Mouse (Mus musculus) G1E (cell line): ENCODE measurements around the gene Rere. TPM values are rescaled to one million over a fixed set of nuclear protein-coding genes. Genes with fewer than 3 reads are reported as not detected.

ENCODE experiments used
- ATAC-seq: 2 replicates; pipeline ENCODE4 v1.8.0; 2016; ENCODE audit warnings: mild to moderate bottlenecking; ENCODE audit not compliant: insufficient number of reproducible peaks, poor library complexity, low FRiP score, severe bottlenecking; ENCODE audit errors: extremely low read depth
- DNase-seq: peaks from one replicate; pipeline ENCODE4 v3.0.0; 2012; ENCODE audit warnings: low spot score
- H3K27me3 ChIP-seq: 2 replicates; pipeline ENCODE4 v1.6.1; 2012; ENCODE audit warnings: mild to moderate bottlenecking, low read length, inconsistent platforms; ENCODE audit not compliant: insufficient read depth
- H3K36me3 ChIP-seq: replicated peaks from 2 replicates; pipeline ENCODE3; 2012; ENCODE audit warnings: mild to moderate bottlenecking, inconsistent platforms
- H3K4me1 ChIP-seq: 2 replicates; pipeline ENCODE4 v1.6.1; 2012; ENCODE audit warnings: low read depth, low read length, inconsistent platforms, mixed read lengths; ENCODE audit not compliant: insufficient read depth
- H3K4me3 ChIP-seq: 2 replicates; pipeline ENCODE4 v1.5.1; 2012; ENCODE audit warnings: low read depth, mild to moderate bottlenecking, inconsistent platforms, low read length, moderate library complexity, mixed read lengths
- H3K9me3 ChIP-seq: replicated peaks from 2 replicates; pipeline ENCODE4 v1.6.1; 2012; ENCODE audit warnings: inconsistent platforms
- CTCF ChIP-seq: IDR thresholded peaks from 2 replicates; pipeline ENCODE4 v1.5.1; 2012; ENCODE audit warnings: low read depth, low read length, inconsistent platforms, mixed read lengths
- GATA1 ChIP-seq: IDR thresholded peaks from 2 replicates; pipeline ENCODE4 v1.6.1; 2012; ENCODE audit warnings: borderline replicate concordance, low read length, inconsistent platforms, mixed read lengths
- GATA2 ChIP-seq: IDR thresholded peaks from 2 replicates; pipeline ENCODE4 v1.6.1; 2012; ENCODE audit warnings: low read depth, low read length, inconsistent platforms, borderline replicate concordance
- POLR2AphosphoS5 ChIP-seq: IDR thresholded peaks from 2 replicates; pipeline ENCODE4 v1.6.1; 2012; ENCODE audit warnings: low read depth, low read length, inconsistent platforms; ENCODE audit not compliant: insufficient replicate concordance
- TAL1 ChIP-seq: conservative IDR thresholded peaks from 2 replicates; pipeline ENCODE4 v1.6.1; 2012; ENCODE audit warnings: low read depth, low read length, inconsistent platforms, mixed read lengths
- polyA plus RNA-seq: library from polyadenylated mRNA; stranded (reverse); fragments of >175 nt; gene quantifications from 2 replicates; pipeline ENCODE4 v1.2.3, GENCODE M21; 2012
- total RNA-seq, 2 experiments: library from RNA; stranded (forward) in 1 of 2; stranded (reverse) in 1 of 2; fragments of 200-1000 nt in 1 of 2; fragments of >200 nt in 1 of 2; fragmentation: Nextera tagmentation in 1 of 2; gene quantifications; 2 replicates each; pipeline ENCODE4 v1.2.3; 2014 to 2017

Gene Rere
- total and polyA plus RNA-seq, 3 experiments = 17.4 to 329 (median 154) TPM

DNA sequence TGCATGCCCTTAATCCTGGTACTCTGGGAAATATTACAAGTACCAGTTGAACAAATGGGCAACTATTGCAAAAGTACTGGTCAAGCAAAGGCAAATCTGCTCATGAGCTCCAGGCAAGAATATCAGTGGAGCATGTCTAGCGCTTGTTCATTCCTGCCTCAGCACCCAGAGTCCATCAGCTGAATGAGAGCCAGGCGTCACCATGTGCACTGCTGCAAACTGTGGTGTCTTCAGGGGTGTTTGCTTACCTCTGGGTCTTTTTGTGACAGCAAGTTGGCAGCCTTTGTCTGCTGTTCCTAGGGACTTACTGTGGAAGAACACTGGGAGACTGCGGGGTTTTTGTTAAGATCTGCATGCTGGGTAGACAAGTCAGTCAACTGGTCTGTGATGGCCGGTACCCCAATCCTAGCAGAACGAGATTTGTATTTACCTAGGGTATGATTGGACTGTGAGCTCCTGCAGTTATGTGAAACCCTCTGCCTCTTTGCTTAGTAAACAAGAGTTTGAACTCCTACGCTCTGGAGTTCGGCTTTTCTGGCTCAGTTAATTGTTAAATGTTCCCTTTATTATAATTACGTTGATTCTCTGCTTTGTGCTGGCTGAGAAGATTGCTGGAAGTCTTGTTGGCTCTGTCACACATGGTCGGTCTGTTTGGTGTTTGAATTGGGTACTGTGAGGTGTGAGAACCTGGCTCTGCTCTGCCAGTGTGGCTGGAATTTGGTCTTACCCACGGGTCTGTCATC lies 134.0 kb downstream of the Rere start:
- no peak overlapping the region for H3K4me3 ChIP-seq
- no peak for ATAC-seq

DNA sequence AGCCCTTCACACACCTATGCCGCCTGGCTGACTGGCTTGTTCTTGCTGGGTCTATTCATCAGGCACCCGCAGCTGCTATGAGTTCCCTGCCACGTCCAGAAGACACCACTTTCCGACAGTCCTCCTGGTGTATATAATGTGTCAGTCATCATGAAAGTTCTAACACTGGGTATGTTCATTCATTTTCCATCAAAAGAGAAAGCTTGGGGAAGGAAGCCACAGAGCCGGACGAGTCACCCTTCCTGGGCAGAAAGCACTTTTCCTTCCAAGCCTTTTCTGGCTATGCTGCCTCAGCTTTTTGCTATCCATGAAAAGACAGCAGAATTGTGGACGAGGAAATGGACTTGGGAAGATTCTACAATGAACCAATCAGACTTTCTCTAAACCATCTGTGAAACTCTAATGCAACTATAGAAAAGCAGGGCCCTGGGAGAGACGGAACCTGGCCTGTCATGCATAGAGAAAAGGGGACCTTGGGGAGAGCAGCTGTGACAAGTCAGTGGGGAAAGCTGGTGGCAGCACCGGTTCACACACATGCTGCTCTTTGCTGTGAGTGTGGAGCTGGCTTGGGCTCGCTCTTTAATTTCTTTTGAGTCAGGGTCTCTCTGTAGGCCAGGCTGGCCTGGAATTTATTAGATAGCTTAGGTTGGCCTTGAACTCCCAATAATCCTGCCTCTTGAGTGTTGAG lies 139.3 kb downstream of the Rere start:
- Histone ChIP-seq H3K27me3 (no peaks in the 10 kb centered on the region), H3K36me3 (peaks cover 71% of the 10 kb centered on the region), H3K9me3 (no peaks in the 10 kb centered on the region), H3K4me1 (peaks cover 20% of the 10 kb centered on the region), H3K4me3 (no peak overlapping the region)
- ATAC-seq (no peak), DNase-seq (no peak)
- TF ChIP-seq GATA1 = no peak
- TF ChIP-seq TAL1 = no peak
- no peak for TF ChIP-seq GATA2
- TF ChIP-seq CTCF = no peak
- TF ChIP-seq POLR2AphosphoS5 = no peak

More for the DNA sequence above, 134.0 kb downstream of the Rere start:
- Histone ChIP-seq H3K36me3 (peaks cover 76% of the 10 kb centered on the region), H3K4me1 (peaks cover 29% of the 10 kb centered on the region), H3K27me3 (no peaks in the 10 kb centered on the region), H3K9me3 (no peaks in the 10 kb centered on the region)
- no peak for DNase-seq
- TF ChIP-seq GATA2 (no peak), CTCF (no peak), POLR2AphosphoS5 (no peak), TAL1 (no peak), GATA1 (no peak)

DNA sequence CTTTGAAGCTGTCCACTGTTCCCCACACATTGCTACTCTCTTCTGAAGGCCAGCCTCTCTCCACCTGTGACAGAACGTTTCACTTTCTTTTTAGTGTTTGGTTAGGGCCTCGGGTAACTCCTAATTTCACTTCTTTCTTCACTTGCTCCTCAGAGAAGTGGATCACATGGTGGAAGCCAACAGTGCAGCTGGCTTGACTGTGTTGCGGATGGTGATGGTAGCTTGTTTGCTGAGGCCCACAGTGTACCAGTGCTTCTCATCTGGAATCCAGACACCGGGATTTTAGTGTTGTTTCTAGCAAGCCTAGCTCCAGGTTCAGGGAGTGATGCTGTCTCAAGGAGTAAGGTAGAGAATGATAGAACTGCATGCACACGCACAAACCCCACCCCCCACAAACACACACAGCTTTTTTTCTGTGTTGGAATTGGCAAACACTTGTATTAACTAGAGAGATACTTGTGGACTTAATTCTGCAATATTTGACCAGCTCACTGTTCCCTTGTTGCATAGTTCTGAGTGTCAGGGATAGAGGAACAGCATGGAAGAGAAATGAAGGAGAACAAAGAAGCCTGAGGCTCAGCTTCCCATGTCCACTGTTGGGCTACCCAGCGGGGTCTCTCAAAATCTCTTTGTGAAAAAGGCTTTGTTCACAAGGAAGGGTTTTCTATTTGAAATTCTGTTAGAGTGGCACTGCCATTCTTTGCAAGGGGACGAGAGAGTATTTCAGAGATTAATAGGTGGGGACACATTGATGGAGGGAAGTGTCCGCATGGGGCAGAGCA lies 144.8 kb downstream of the Rere start:
- no peak for TF ChIP-seq CTCF
- no peak for TF ChIP-seq POLR2AphosphoS5
- TF ChIP-seq GATA2 = no peak
- no peak for TF ChIP-seq TAL1
- TF ChIP-seq GATA1 = no peak
- ATAC-seq = no peak
- Histone ChIP-seq H3K9me3 (no peaks in the 10 kb centered on the region), H3K36me3 (peaks cover 71% of the 10 kb centered on the region), H3K4me1 (peaks cover 41% of the 10 kb centered on the region), H3K27me3 (no peaks in the 10 kb centered on the region), H3K4me3 (no peak overlapping the region)
- DNase-seq = no peak

DNA sequence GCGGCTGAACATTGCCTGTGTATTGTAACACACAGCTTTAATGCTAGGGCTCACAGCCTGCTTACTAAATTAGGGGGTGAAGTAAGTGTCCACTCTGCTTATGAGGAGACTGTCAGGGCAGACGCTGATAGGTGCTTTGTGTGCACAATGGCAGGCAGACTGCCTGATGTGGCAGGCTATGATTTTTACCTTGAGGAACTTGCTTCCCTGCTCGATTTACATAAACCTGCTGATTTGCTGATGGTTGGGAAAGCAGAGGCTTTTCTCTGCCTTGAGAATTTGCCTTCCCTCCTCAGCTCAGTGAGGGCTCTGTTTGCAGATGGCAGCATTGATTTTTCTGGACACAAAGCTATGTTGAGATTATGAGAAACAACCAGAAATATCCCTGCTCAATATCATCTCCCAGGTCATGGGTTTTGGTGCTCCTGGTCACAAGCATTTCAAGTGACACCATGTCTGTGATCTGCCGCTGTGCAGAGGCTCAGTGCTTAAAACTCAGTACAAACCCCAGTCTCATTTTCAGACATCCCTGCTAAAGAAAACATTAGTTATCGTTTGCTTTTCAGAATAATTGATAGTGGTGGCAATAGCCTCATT lies 145.5 kb downstream of the Rere start:
- TF ChIP-seq GATA1 (no peak), POLR2AphosphoS5 (no peak), GATA2 (no peak), CTCF (no peak), TAL1 (no peak)
- ATAC-seq = no peak
- DNase-seq = no peak
- Histone ChIP-seq H3K4me3 (no peak overlapping the region), H3K36me3 (peaks cover 71% of the 10 kb centered on the region), H3K4me1 (peaks cover 41% of the 10 kb centered on the region), H3K27me3 (no peaks in the 10 kb centered on the region), H3K9me3 (no peaks in the 10 kb centered on the region)

DNA sequence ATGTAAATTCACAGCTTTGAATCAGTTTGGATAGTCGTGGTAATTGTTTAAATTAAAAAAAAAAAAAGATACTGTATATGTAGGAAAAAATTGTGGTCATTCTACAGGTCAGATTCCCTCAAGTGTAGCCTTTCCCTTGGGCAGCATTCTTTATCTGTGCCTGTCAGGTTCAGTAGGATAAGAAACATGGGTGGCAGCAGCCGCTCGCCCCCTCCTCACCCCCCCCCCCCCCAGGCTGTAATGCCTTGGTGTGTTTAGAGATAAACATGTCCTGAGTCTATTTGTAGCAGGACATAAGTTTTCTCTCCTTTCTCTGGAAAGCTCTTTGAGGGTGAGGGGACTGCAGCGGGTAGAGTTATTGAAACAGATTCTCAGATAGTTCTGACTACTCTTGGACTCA lies 147.3 kb downstream of the Rere start:
- H3K27me3 ChIP-seq = no peaks in the 10 kb centered on the region
- TF ChIP-seq TAL1 (no peak), GATA1 (no peak), GATA2 (no peak), POLR2AphosphoS5 (no peak), CTCF (no peak)
- peak; percentile 45; the same call in 1 of the 2 replicates for ATAC-seq
- no peaks in the 10 kb centered on the region for H3K9me3 ChIP-seq
- peaks cover 41% of the 10 kb centered on the region for H3K4me1 ChIP-seq
- DNase-seq = peak; percentile 12
- H3K4me3 ChIP-seq = no peak overlapping the region
- peaks cover 68% of the 10 kb centered on the region for H3K36me3 ChIP-seq
